Mouse (Mus musculus) MEL (cell line): ENCODE data around the gene Nup188. TPM values are rescaled to one million over a fixed set of nuclear protein-coding genes. Genes with fewer than 3 reads are reported as not detected.

ENCODE experiments used
- DNase-seq: peaks from one replicate; pipeline ENCODE4 v3.0.0; 2011; ENCODE audit warnings: low read depth, low spot score
- H3K27ac ChIP-seq: 2 replicates; pipeline ENCODE4 v1.5.1; 2012; ENCODE audit warnings: low read depth, mild to moderate bottlenecking, control low read depth, low read length, moderate library complexity; ENCODE audit not compliant: control insufficient read depth
- H3K27me3 ChIP-seq, 2 experiments: fragments of 150-350 bp in 1 of 2; sonication (generic) in 1 of 2; 2 replicates each; pipeline ENCODE4 v1.6.1; 2012; ENCODE audit warnings: low read length in 2 of 2, mild to moderate bottlenecking in 2 of 2, improper control_type of control experiment in 1 of 2, moderate library complexity in 1 of 2; ENCODE audit not compliant: insufficient read depth in 2 of 2, control insufficient read depth in 1 of 2
- H3K36me3 ChIP-seq, 2 experiments: 2 replicates each; pipeline ENCODE4 v1.6.1; 2012 to 2014; ENCODE audit warnings: low read length in 2 of 2, improper control_type of control experiment in 1 of 2, inconsistent platforms in 1 of 2, mild to moderate bottlenecking in 1 of 2; ENCODE audit not compliant: insufficient read depth in 2 of 2, control insufficient read depth in 1 of 2
- H3K4me1 ChIP-seq, 2 experiments: fragments of 150-350 bp in 1 of 2; sonication (generic) in 1 of 2; 2 replicates each; pipeline ENCODE4 v1.6.1; 2012; ENCODE audit warnings: low read length in 2 of 2, improper control_type of control experiment in 1 of 2, mild to moderate bottlenecking in 1 of 2; ENCODE audit not compliant: insufficient read depth in 2 of 2, control insufficient read depth in 1 of 2
- H3K4me3 ChIP-seq, 2 experiments: fragments of 150-350 bp in 1 of 2; sonication (generic) in 1 of 2; 2 replicates each; pipeline ENCODE4 v1.5.1; 2012; ENCODE audit warnings: low read depth in 2 of 2, low read length in 2 of 2, mild to moderate bottlenecking in 2 of 2, moderate library complexity in 2 of 2, control low read depth in 1 of 2, improper control_type of control experiment in 1 of 2; ENCODE audit not compliant: control insufficient read depth in 1 of 2, insufficient read depth in 1 of 2
- H3K79me2 ChIP-seq: 2 replicates; pipeline ENCODE4 v1.6.1; 2012; ENCODE audit warnings: mild to moderate bottlenecking, low read length, moderate library complexity; ENCODE audit not compliant: control insufficient read depth, poor library complexity, insufficient read depth
- H3K9ac ChIP-seq: 2 replicates; pipeline ENCODE4 v1.6.1; 2012; ENCODE audit warnings: low read depth, mild to moderate bottlenecking, control low read depth, low read length, moderate library complexity; ENCODE audit not compliant: control insufficient read depth, poor library complexity, severe bottlenecking
- H3K9me3 ChIP-seq: fragments of 150-350 bp; sonication (generic); replicated peaks from 2 replicates; pipeline ENCODE4 v1.6.1; 2012; ENCODE audit warnings: mild to moderate bottlenecking, low read length, improper control_type of control experiment, moderate library complexity; ENCODE audit not compliant: insufficient read depth
- CHD1 ChIP-seq: IDR thresholded peaks from 2 replicates; pipeline ENCODE4 v1.6.1; 2012; ENCODE audit warnings: low read depth, mild to moderate bottlenecking, inconsistent platforms, low read length, improper control_type of control experiment
- E2F4 ChIP-seq: IDR thresholded peaks from 2 replicates; pipeline ENCODE4 v1.6.1; 2011; ENCODE audit warnings: low read depth, low read length, improper control_type of control experiment, borderline replicate concordance
- ELF1 ChIP-seq: IDR thresholded peaks from 2 replicates; pipeline ENCODE4 v1.6.1; 2014; ENCODE audit warnings: low read depth, mild to moderate bottlenecking, inconsistent platforms, low read length, improper control_type of control experiment, moderate library complexity
- EP300 ChIP-seq, 2 experiments: IDR thresholded peaks; 2 replicates each; pipeline ENCODE4 v1.6.1; 2011; ENCODE audit warnings: improper control_type of control experiment in 2 of 2, low read length in 2 of 2, low read depth in 1 of 2, mild to moderate bottlenecking in 1 of 2
- ETS1 ChIP-seq: IDR thresholded peaks from 2 replicates; pipeline ENCODE4 v1.6.1; 2012; ENCODE audit warnings: low read depth, mild to moderate bottlenecking, inconsistent platforms, low read length, improper control_type of control experiment, moderate library complexity
- HCFC1 ChIP-seq: IDR thresholded peaks from 2 replicates; pipeline ENCODE4 v1.6.1; 2012; ENCODE audit warnings: low read depth, mild to moderate bottlenecking, inconsistent platforms, low read length, improper control_type of control experiment, moderate library complexity
- JUND ChIP-seq: IDR thresholded peaks from 2 replicates; pipeline ENCODE4 v1.6.1; 2011; ENCODE audit warnings: low read depth, mild to moderate bottlenecking, improper control_type of control experiment, low read length
- MAFK ChIP-seq: IDR thresholded peaks from 2 replicates; pipeline ENCODE4 v1.6.1; 2011; ENCODE audit warnings: low read depth, mild to moderate bottlenecking, low read length, improper control_type of control experiment, borderline replicate concordance
- MAX ChIP-seq: IDR thresholded peaks from 2 replicates; pipeline ENCODE4 v1.6.1; 2011; ENCODE audit warnings: low read length, improper control_type of control experiment
- MAZ ChIP-seq: IDR thresholded peaks from 2 replicates; pipeline ENCODE4 v1.6.1; 2012; ENCODE audit warnings: low read depth, mild to moderate bottlenecking, inconsistent platforms, low read length, improper control_type of control experiment
- NRF1 ChIP-seq: IDR thresholded peaks from 2 replicates; pipeline ENCODE4 v1.6.1; 2014; ENCODE audit warnings: low read depth, mild to moderate bottlenecking, inconsistent platforms, low read length, improper control_type of control experiment, moderate library complexity; ENCODE audit not compliant: poor library complexity, insufficient read depth, severe bottlenecking
- POLR2AphosphoS2 ChIP-seq: IDR thresholded peaks from 2 replicates; pipeline ENCODE4 v1.6.1; 2011; ENCODE audit warnings: low read length, improper control_type of control experiment
- RAD21 ChIP-seq: IDR thresholded peaks from 2 replicates; pipeline ENCODE4 v1.6.1; 2011; ENCODE audit warnings: mild to moderate bottlenecking, low read depth, low read length, improper control_type of control experiment
- TAL1 ChIP-seq: IDR thresholded peaks from 2 replicates; pipeline ENCODE4 v1.6.1; 2012; ENCODE audit warnings: mild to moderate bottlenecking, inconsistent platforms, low read length, moderate library complexity, mixed read lengths
- UBTF ChIP-seq: IDR thresholded peaks from 2 replicates; pipeline ENCODE4 v1.6.1; 2012; ENCODE audit warnings: low read depth, mild to moderate bottlenecking, inconsistent platforms, low read length, improper control_type of control experiment, moderate library complexity, borderline replicate concordance; ENCODE audit not compliant: insufficient read depth
- USF2 ChIP-seq, 2 experiments: IDR thresholded peaks; 2 replicates each; pipeline ENCODE4 v1.6.1; 2011 to 2012; ENCODE audit warnings: improper control_type of control experiment in 2 of 2, low read length in 2 of 2, borderline replicate concordance in 1 of 2, inconsistent platforms in 1 of 2, low read depth in 1 of 2, mild to moderate bottlenecking in 1 of 2; ENCODE audit not compliant: insufficient read depth in 1 of 2
- ZKSCAN1 ChIP-seq: IDR thresholded peaks from 2 replicates; pipeline ENCODE4 v1.6.1; 2012; ENCODE audit warnings: low read depth, mild to moderate bottlenecking, inconsistent platforms, low read length, improper control_type of control experiment, moderate library complexity
- ZMIZ1 ChIP-seq: IDR thresholded peaks from 2 replicates; pipeline ENCODE4 v1.6.1; 2012; ENCODE audit warnings: low read depth, mild to moderate bottlenecking, inconsistent platforms, low read length, improper control_type of control experiment, moderate library complexity
- polyA plus RNA-seq, 2 experiments: library from polyadenylated mRNA; stranded (reverse) in 1 of 2; unstranded in 1 of 2; fragments of >175 nt in 1 of 2; fragments of >200 nt in 1 of 2; gene quantifications; 2 replicates each; pipeline versions ENCODE4 v1.2.1 to v1.2.4; 2012; ENCODE audit warnings: low replicate concordance in 2 of 2, low read depth in 1 of 2; ENCODE audit not compliant: insufficient read length in 2 of 2, insufficient read depth in 1 of 2, missing spikeins in 1 of 2
- total RNA-seq: library from RNA; depleted of rRNA; stranded (reverse); fragments of 300-350 nt; gene quantifications from 2 replicates; pipeline ENCODE4 v1.2.3, GENCODE M21; 2012

Nup188 gene
- total and polyA plus RNA-seq, 3 experiments, result 58.6 to 119 TPM; not detected in 1

GRCm38 (mm10) chr2:30250166-30251128 lies 35.8 kb upstream of the Nup188 start:
- no peaks in the 10 kb centered on the region for H3K9me3 ChIP-seq
- H3K9ac ChIP-seq, result no peak overlapping the region
- peaks cover 5 to 8% of the 10 kb centered on the region in 2 experiments for H3K4me1 ChIP-seq
- H3K27me3 ChIP-seq, result no peaks in the 10 kb centered on the region
- H3K79me2 ChIP-seq, result no peaks in the 10 kb centered on the region
- no peak overlapping the region for H3K27ac ChIP-seq
- no peak for TF ChIP-seq NRF1
- no peak for TF ChIP-seq TAL1
- no peak for TF ChIP-seq POLR2AphosphoS2
- TF ChIP-seq JUND, result no peak
- no peak for TF ChIP-seq UBTF
- TF ChIP-seq CHD1, result no peak
- no peak for TF ChIP-seq MAZ
- TF ChIP-seq ELF1, result no peak
- no peak for TF ChIP-seq EP300 (IDR thresholded peaks at IDR 0.05; ENCODE audit: low read depth in 1 of 2, low read length in 2 of 2)
- TF ChIP-seq MAX, result no peak
- TF ChIP-seq ZMIZ1, result no peak
- TF ChIP-seq HCFC1, result no peak
- TF ChIP-seq E2F4, result no peak
- no peak for TF ChIP-seq MAFK
- no peak for TF ChIP-seq USF2 (IDR thresholded peaks at IDR 0.05; ENCODE audit: borderline replicate concordance in 1 of 2, insufficient read depth in 1 of 2, low read depth in 1 of 2, low read length in 2 of 2)
- no peak for TF ChIP-seq ZKSCAN1
- no peak for TF ChIP-seq RAD21
- no peak for TF ChIP-seq ETS1
- H3K4me3 ChIP-seq, result no peak overlapping the region
- no peak for DNase-seq
- peaks cover 3 to 9% of the 10 kb centered on the region in 2 experiments for H3K36me3 ChIP-seq
